ENCODE assay signal across 8 mouse cellular contexts in genomic region chr17:28484704-28485445, GRCm38 (mm10). TPM values are rescaled to one million over a fixed set of nuclear protein-coding genes. Genes with fewer than 3 reads are reported as not detected.
DNase-seq lines count a peak whose midpoint lies in the region; ATAC-seq and TF ChIP-seq lines count a peak whose summit lies in the region.

No protein-coding gene starts in this region.

- peak overlapping the region; percentile 67 for H3K4me2 ChIP-seq in forebrain, embryonic 16.5 days (ENCODE audit: low read length)
- peak overlapping the region; percentile 78 for H3K4me2 ChIP-seq in hindbrain, embryonic 15.5 days

- no peaks in the 10 kb centered on the region for H3K9me3 ChIP-seq in forebrain, embryonic 16.5 days (ENCODE audit: control insufficient read depth, low read length)
- no peaks in the 10 kb centered on the region for H3K9me3 ChIP-seq in hindbrain, embryonic 15.5 days
- no peaks in the 10 kb centered on the region for H3K9me3 ChIP-seq in limb, embryonic 10.5 days (replicated peaks)

- peak overlapping the region; percentile 86 for H3K4me3 ChIP-seq in forebrain, embryonic 16.5 days (replicated peaks; ENCODE audit: low read length)
- H3K4me3 ChIP-seq in hindbrain, embryonic 15.5 days: peak overlapping the region; percentile 95
- peak overlapping the region; percentile 91 for H3K4me3 ChIP-seq in limb, embryonic 10.5 days
- H3K4me3 ChIP-seq in testis, adult 2 months (ENCODE audit: control insufficient read depth, low read depth, low read length): peak overlapping the region; percentile 97

- DNase-seq in frontal cortex, postnatal 36 days (ENCODE audit: low spot score in 2 of 2): peak; percentile 8 to 24
- no peak for DNase-seq in frontal cortex, postnatal 25 days (ENCODE audit: low spot score in 2 of 2)
- peak; percentile 37 for DNase-seq in brain, adult 2 months (ENCODE audit: low read depth, low spot score)
- DNase-seq in limb, embryonic 10.5 days (ENCODE audit: low spot score): peak; percentile 52
- peak; percentile 66 for DNase-seq in mesoderm, embryonic 11.5 days (ENCODE audit: low read depth, low spot score)

- no peaks in the 10 kb centered on the region for H3K27me3 ChIP-seq in forebrain, embryonic 16.5 days (replicated peaks; ENCODE audit: control insufficient read depth, insufficient read depth, low read length)
- H3K27me3 ChIP-seq in hindbrain, embryonic 15.5 days: no peaks in the 10 kb centered on the region
- no peaks in the 10 kb centered on the region for H3K27me3 ChIP-seq in limb, embryonic 10.5 days (ENCODE audit: low read depth, poor library complexity, severe bottlenecking)
- no peaks in the 10 kb centered on the region for H3K27me3 ChIP-seq in testis, adult 2 months (ENCODE audit: control insufficient read depth, insufficient read depth, low read length)

- no peak for TF ChIP-seq POLR2A in testis, adult 2 months (IDR thresholded peaks at IDR 0.05; ENCODE audit: control insufficient read depth, low read depth, low read length)

- H3K9ac ChIP-seq in forebrain, embryonic 16.5 days (replicated peaks; ENCODE audit: low read depth, low read length): peak overlapping the region; percentile 82
- peak overlapping the region; percentile 78 for H3K9ac ChIP-seq in hindbrain, embryonic 15.5 days

- H3K36me3 ChIP-seq in forebrain, embryonic 16.5 days (ENCODE audit: control insufficient read depth, insufficient read depth): no peaks in the 10 kb centered on the region
- H3K36me3 ChIP-seq in hindbrain, embryonic 15.5 days: no peaks in the 10 kb centered on the region
- H3K36me3 ChIP-seq in limb, embryonic 10.5 days: peaks cover 8% of the 10 kb centered on the region; the same call in 1 of the 2 replicates
- H3K36me3 ChIP-seq in testis, adult 2 months (ENCODE audit: control insufficient read depth, insufficient read depth, low read length): no peaks in the 10 kb centered on the region

- no peak for TF ChIP-seq CTCF in testis, adult 2 months (IDR thresholded peaks at IDR 0.05; ENCODE audit: control insufficient read depth, insufficient read depth, insufficient replicate concordance, low read depth, low read length)

- peak overlapping the region; percentile 83 for H3K27ac ChIP-seq in forebrain, embryonic 16.5 days (ENCODE audit: low read length)
- peak overlapping the region; percentile 85 for H3K27ac ChIP-seq in hindbrain, embryonic 15.5 days (replicated peaks)
- H3K27ac ChIP-seq in limb, embryonic 10.5 days: peak overlapping the region; percentile 94
- H3K27ac ChIP-seq in testis, adult 2 months (ENCODE audit: control insufficient read depth, insufficient read depth, low read depth, low read length): peak overlapping the region; percentile 95

- no peak for ATAC-seq in forebrain, embryonic 16.5 days
- 0 out of 2 replicates have a peak, but pooled peaks have one; percentile 1 for ATAC-seq in hindbrain, embryonic 15.5 days (ENCODE audit: low FRiP score, low read depth)

- WGBS in forebrain, embryonic 16.5 days: 6% methylated on average over 30 of the region's 30 CpGs
- WGBS in hindbrain, embryonic 15.5 days: 7% methylated on average over 30 of the region's 30 CpGs
- WGBS in limb, embryonic 10.5 days: 14% methylated on average over 30 of the region's 30 CpGs

- H3K4me1 ChIP-seq in forebrain, embryonic 16.5 days (replicated peaks; ENCODE audit: control insufficient read depth, insufficient read depth, low read length): peaks cover 7% of the 10 kb centered on the region; the same call in 1 of the 2 replicates
- H3K4me1 ChIP-seq in hindbrain, embryonic 15.5 days (replicated peaks): peaks cover 20% of the 10 kb centered on the region
- H3K4me1 ChIP-seq in limb, embryonic 10.5 days: peaks cover 25% of the 10 kb centered on the region
- H3K4me1 ChIP-seq in testis, adult 2 months (ENCODE audit: control insufficient read depth, insufficient read depth, low read length): peaks cover 18% of the 10 kb centered on the region

RNA-seq across cellular contexts. Expression of gene Fkbp5, which starts 32.5 kb away (rescaled TPM):
- polyA plus RNA-seq in forebrain, embryonic 16.5 days (2015; fragmentation: Nextera tagmentation; extraction: Ambion mirVana): 39.3 and 41.7 TPM in 2 replicates
- polyA plus RNA-seq in hindbrain, embryonic 15.5 days (2015; fragmentation: Nextera tagmentation; extraction: Ambion mirVana): 31.5 and 32.5 TPM in 2 replicates
- polyA plus RNA-seq in limb, embryonic 10.5 days (2016; fragmentation: Nextera tagmentation; extraction: Ambion mirVana): 32.5 and 32.6 TPM in 2 replicates
- 19.8 and 22.7 TPM in 2 replicates for polyA plus RNA-seq in testis, adult 2 months (2012; rRNA removed)

RNA-seq across cellular contexts. Expression of gene Armc12, which starts 45.7 kb away (rescaled TPM):
- not detected in 2 replicates for polyA plus RNA-seq in forebrain, embryonic 16.5 days (2015; fragmentation: Nextera tagmentation; extraction: Ambion mirVana)
- not detected in 2 replicates for polyA plus RNA-seq in hindbrain, embryonic 15.5 days (2015; fragmentation: Nextera tagmentation; extraction: Ambion mirVana)
- not detected in 2 replicates for polyA plus RNA-seq in limb, embryonic 10.5 days (2016; fragmentation: Nextera tagmentation; extraction: Ambion mirVana)
- 513 and 515 TPM in 2 replicates for polyA plus RNA-seq in testis, adult 2 months (2012; rRNA removed)

Comparison
In these comparisons a context has a peak if more than half of its experiments do, and no peak if none do; other contexts are left out.
1. DNase-seq: peak in frontal cortex, postnatal 36 days (2 of 2), brain, adult 2 months (single experiment), limb, embryonic 10.5 days (single experiment) and mesoderm, embryonic 11.5 days (single experiment); none in frontal cortex, postnatal 25 days (0 of 2).
2. RNA of gene Armc12, which starts 45.7 kb away (polyA plus RNA-seq): 513 to 515 TPM in testis, adult 2 months; not detected in forebrain, embryonic 16.5 days, not detected in hindbrain, embryonic 15.5 days and not detected in limb, embryonic 10.5 days; every median in the first group is over 100 times any median in the second.
3. Peak in every context shown above with its lines, with median percentiles within 50 percentile points of each other: H3K27ac ChIP-seq and H3K4me3 ChIP-seq.